Mouse (Mus musculus) lung, adult 2 months (tissue): ENCODE measurements at regions not wholly inside any gene's neighbourhood (a gene's known extent, or its start where the extent isn't known, plus 50 kb on each side); places are given as distances from the start of the nearest gene placed in this dataset.

Experiments used
- CTCF ChIP-seq: fragments of 200-500 bp; IDR thresholded peaks from 2 replicates; pipeline ENCODE4 v1.5.1; 2011; ENCODE audit warnings: mild to moderate bottlenecking, low read length, control low read depth; ENCODE audit not compliant: insufficient read depth
- POLR2A ChIP-seq: fragments of 200-500 bp; IDR thresholded peaks from 2 replicates; pipeline ENCODE4 v1.6.1; 2011; ENCODE audit warnings: low read depth, mild to moderate bottlenecking, control low read depth, low read length, borderline replicate concordance; ENCODE audit errors: extremely low read depth

DNA sequence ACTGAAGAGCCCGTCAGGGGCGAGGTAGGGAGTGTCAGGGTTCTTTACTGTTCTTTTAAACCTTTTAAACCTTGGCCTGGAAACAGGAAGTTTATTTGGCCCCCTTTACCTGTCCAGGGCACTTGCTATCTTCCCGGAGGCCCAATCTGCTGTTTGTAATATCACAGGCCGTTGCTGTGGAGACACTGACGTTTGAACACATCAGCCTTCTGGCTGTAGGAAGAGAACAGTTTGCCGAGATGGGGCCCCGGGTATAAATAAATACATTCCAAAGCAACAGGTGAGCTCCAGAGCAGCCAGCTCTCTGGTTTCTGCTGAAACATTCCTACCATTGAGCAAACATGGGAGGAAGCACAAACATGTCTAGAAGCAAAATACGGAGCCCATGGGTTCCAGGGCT lies 90.2 kb upstream of the Parp11 start:
- TF ChIP-seq POLR2A (no peak), CTCF (no peak)
